Mouse (Mus musculus) heart, postnatal 0 days (tissue): ENCODE measurements around the gene Creb5.

ENCODE experiments used
- CTCF ChIP-seq: IDR thresholded peaks from 2 replicates; pipeline ENCODE4 v1.5.1; 2016; ENCODE audit warnings: antibody characterized with exemption, control low read depth, low read depth
- EP300 ChIP-seq: IDR thresholded peaks from 2 replicates; pipeline ENCODE4 v1.6.1; 2016; ENCODE audit warnings: antibody characterized with exemption, low read depth

DNA sequence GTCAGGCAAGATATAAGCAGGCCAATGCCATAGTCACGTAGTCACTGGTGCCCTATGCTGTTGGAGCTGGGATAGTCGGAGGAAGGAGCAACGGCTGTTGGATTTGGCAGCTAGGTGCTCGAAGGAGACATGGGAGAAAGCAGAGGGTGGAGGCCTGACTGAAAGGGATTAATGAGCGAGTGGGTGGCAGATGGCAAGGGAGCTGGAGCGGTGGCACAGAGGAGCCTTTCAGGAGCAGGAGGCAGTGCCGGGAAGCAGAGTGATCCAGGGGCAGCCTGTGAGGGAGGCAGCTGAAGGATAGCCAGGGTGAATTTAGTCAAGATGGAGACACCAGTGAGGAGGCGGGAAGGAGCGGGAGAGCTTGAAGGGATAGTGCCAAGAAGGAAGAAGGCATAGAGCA is 84.9 kb downstream of the Creb5 start:
- no peak for TF ChIP-seq EP300
- no peak for TF ChIP-seq CTCF
